Mouse (Mus musculus): ENCODE results near the gene Rpl22.

- TF ChIP-seq HCFC1 (IDR thresholded peaks at IDR 0.05; ENCODE audit: borderline replicate concordance, insufficient read depth, low read length) (no peak), ZNF384 (IDR thresholded peaks at IDR 0.05; ENCODE audit: low read depth, low read length) (no peak), ZC3H11A (IDR thresholded peaks at IDR 0.05; ENCODE audit: borderline replicate concordance, low read depth, low read length) (no peak), MAFK (IDR thresholded peaks at IDR 0.05; ENCODE audit: insufficient read depth, low read depth, low read length) (no peak)
These were observed 13.4 kb upstream of the Rpl22 start for GRCm38 (mm10) chr4:152312186-152312585.
